Mouse (Mus musculus) liver, adult 2 months (tissue): Measurements from ENCODE around the gene Dync1i2. TPM values are rescaled to one million over a fixed set of nuclear protein-coding genes. Genes with fewer than 3 reads are reported as not detected.
A peak's percentile ranks its signal among the peaks of the same experiment; 100 is the strongest.

ENCODE experiments used
- DNase-seq: peaks from one replicate; pipeline ENCODE4 v3.0.0-alpha.2; 2011; ENCODE audit warnings: low read depth, low spot score; ENCODE audit errors: extremely low read depth
- H3K27ac ChIP-seq: fragments of 200-500 bp; replicated peaks from 2 replicates; pipeline ENCODE4 v1.5.1; 2012; ENCODE audit warnings: low read depth, mild to moderate bottlenecking, control low read depth, inconsistent platforms, low read length; ENCODE audit not compliant: insufficient read depth
- H3K27me3 ChIP-seq: fragments of 200-500 bp; 2 replicates; pipeline ENCODE4 v1.6.1; 2012; ENCODE audit warnings: mild to moderate bottlenecking, moderate library complexity, low read length, inconsistent platforms; ENCODE audit not compliant: control insufficient read depth, insufficient read depth
- H3K36me3 ChIP-seq: fragments of 200-500 bp; 2 replicates; pipeline ENCODE4 v1.6.1; 2012; ENCODE audit warnings: low read length, inconsistent platforms; ENCODE audit not compliant: control insufficient read depth, insufficient read depth
- H3K4me1 ChIP-seq: fragments of 200-500 bp; 2 replicates; pipeline ENCODE4 v1.6.1; 2011; ENCODE audit warnings: low read length; ENCODE audit not compliant: control insufficient read depth, insufficient read depth
- H3K4me3 ChIP-seq: fragments of 200-500 bp; 2 replicates; pipeline ENCODE4 v1.5.1; 2011; ENCODE audit warnings: low read depth, mild to moderate bottlenecking, control low read depth, low read length, moderate library complexity; ENCODE audit not compliant: insufficient read depth
- H3K79me2 ChIP-seq: fragments of 200-500 bp; 2 replicates; pipeline ENCODE4 v1.6.1; 2012; ENCODE audit warnings: inconsistent platforms, mild to moderate bottlenecking, low read length, moderate library complexity; ENCODE audit not compliant: control insufficient read depth, insufficient read depth
- H3K9ac ChIP-seq: fragments of 200-500 bp; 2 replicates; pipeline ENCODE4 v1.6.1; 2012; ENCODE audit warnings: low read depth, mild to moderate bottlenecking, control low read depth, inconsistent platforms, low read length
- CTCF ChIP-seq: fragments of 200-500 bp; IDR thresholded peaks from 2 replicates; pipeline ENCODE4 v1.5.1; 2011; ENCODE audit warnings: low read depth, low read length, control low read depth
- POLR2A ChIP-seq: fragments of 200-500 bp; IDR thresholded peaks from 2 replicates; pipeline ENCODE4 v1.6.1; 2011; ENCODE audit warnings: low read length, control low read depth; ENCODE audit not compliant: insufficient read depth; ENCODE audit errors: extremely low read depth
- WGBS: fragments of 180-500 bp; shearing (Covaris S2); methylation state at CpG from one replicate; pipeline ENCODE4 v1.1.7; 2018; 5-methylcytosine and 5-hydroxymethylcytosine counted together
- polyA plus RNA-seq: library from polyadenylated mRNA; depleted of rRNA; stranded (reverse); fragments of >200 nt; gene quantifications from 2 replicates; pipeline ENCODE4 v1.2.3, GENCODE M21; 2012; rRNA removed
- total RNA-seq: library from RNA; depleted of rRNA; stranded (reverse); fragments of >200 nt; gene quantifications from 2 replicates; pipeline ENCODE4 v1.2.3, GENCODE M21; 2014; rRNA removed

Gene Dync1i2
- total RNA-seq, result 23.0 TPM in 2 replicates
- 9.1 and 10.5 TPM in 2 replicates for polyA plus RNA-seq

DNA sequence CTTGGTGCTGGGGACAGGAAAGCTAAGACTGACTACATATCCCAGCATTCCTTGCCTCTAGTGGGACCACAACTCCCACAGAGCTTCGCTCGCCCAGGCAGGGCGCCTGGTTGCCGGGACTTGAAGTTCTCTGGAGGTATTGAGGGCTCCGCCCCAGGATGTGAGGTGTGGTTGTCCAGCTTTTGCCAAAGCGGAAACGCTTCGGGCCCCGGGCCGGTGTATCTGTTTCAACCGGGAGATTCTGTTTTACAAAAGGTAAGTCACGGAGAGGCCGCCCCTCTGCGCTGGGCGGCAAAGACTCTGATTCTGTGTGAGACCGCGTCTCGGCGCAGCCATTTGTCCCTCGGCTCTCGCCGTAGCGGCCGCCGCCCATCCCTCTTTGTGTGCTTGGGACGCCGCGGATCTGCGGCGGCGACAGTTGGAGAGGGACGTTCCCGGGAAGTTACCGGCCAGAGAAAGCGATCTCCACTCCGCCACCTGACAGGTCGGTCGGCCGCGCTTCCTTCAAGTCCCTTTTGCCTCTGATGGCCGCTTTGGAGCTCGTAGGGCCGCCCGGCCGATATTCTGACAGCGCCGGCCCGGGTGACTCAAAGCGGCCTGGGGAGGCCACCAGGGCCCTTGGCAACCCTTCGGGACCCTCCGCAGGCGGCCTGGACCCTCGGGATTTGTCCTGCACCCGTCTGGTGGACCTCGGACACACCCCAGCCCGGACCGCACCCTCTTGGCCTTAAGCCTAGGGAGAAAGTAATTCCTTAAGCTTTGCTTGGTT lies at the start of gene Dync1i2:
Gene Dync1i2 (plus strand): TSS at position 116 of the 769 bp plus-strand sequence.
- Histone ChIP-seq H3K27ac (peak within 1 kb of the TSS; percentile 86), H3K4me3 (peak within 1 kb of the TSS; percentile 91), H3K79me2 (peaks cover 5% of the 10 kb centered on the region; the same call in 1 of the 2 replicates), H3K9ac (peak within 1 kb of the TSS; percentile 93), H3K27me3 (no peaks in the 10 kb centered on the region), H3K4me1 (peaks cover 2% of the 10 kb centered on the region; the same call in 1 of the 2 replicates), H3K36me3 (peaks cover 4% of the 10 kb centered on the region)
- TF ChIP-seq CTCF, result no peak
- TF ChIP-seq POLR2A, result peak; percentile 51; the same call in 1 of the 2 replicates
- DNase-seq, result peak; percentile 96
- WGBS, result under 1% methylated on average over 57 of the region's 57 CpGs

GRCm38 (mm10) chr2:71162831-71163621 lies 48.5 kb upstream of the Dync1i2 start:
- 84% methylated on average over 25 of the region's 25 CpGs for WGBS
- Histone ChIP-seq H3K9ac (no peak overlapping the region), H3K4me3 (no peak overlapping the region), H3K36me3 (no peaks in the 10 kb centered on the region), H3K27me3 (no peaks in the 10 kb centered on the region), H3K79me2 (no peaks in the 10 kb centered on the region), H3K4me1 (no peaks in the 10 kb centered on the region), H3K27ac (no peak overlapping the region)
- no peak for DNase-seq
- TF ChIP-seq CTCF (no peak), POLR2A (no peak)

GRCm38 (mm10) chr2:71167211-71167610 lies 44.3 kb upstream of the Dync1i2 start:
- 76% methylated on average over 4 of the region's 4 CpGs for WGBS
- H3K36me3 ChIP-seq, result no peaks in the 10 kb centered on the region
- H3K79me2 ChIP-seq, result no peaks in the 10 kb centered on the region
- no peaks in the 10 kb centered on the region for H3K27me3 ChIP-seq
- no peaks in the 10 kb centered on the region for H3K4me1 ChIP-seq
- H3K27ac ChIP-seq, result no peak overlapping the region
- no peak overlapping the region for H3K9ac ChIP-seq
- H3K4me3 ChIP-seq, result no peak overlapping the region
- no peak for DNase-seq
- TF ChIP-seq CTCF (no peak), POLR2A (no peak)

GRCm38 (mm10) chr2:71168461-71169021 lies 43.0 kb upstream of the Dync1i2 start:
- Histone ChIP-seq H3K4me3 (no peak overlapping the region), H3K79me2 (no peaks in the 10 kb centered on the region), H3K36me3 (no peaks in the 10 kb centered on the region), H3K27me3 (no peaks in the 10 kb centered on the region), H3K9ac (no peak overlapping the region), H3K4me1 (no peaks in the 10 kb centered on the region), H3K27ac (no peak overlapping the region)
- TF ChIP-seq CTCF (no peak), POLR2A (no peak)
- no peak for DNase-seq
- 80% methylated on average over 10 of the region's 10 CpGs for WGBS

DNA sequence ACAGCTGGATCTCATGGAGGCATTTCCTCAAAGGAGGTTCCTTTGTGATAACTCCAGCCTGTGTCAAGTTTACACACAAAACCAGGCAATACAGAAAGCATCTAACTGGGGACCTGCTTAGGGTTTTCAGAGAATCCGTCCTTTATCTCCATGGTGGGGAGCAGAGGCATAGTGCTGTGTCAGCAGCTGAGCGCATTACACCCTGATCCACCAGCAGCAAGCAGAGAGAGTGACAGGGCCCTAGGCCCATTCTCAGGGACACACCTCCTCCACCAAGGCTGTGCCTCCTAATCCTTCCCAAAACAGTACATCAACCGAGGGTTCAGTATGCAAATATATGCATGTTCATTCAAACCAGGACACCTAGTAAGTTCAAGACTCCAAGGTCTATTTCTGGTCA lies 38.5 kb upstream of the Dync1i2 start:
- Histone ChIP-seq H3K79me2 (no peaks in the 10 kb centered on the region), H3K27me3 (no peaks in the 10 kb centered on the region), H3K27ac (no peak overlapping the region), H3K4me1 (no peaks in the 10 kb centered on the region), H3K4me3 (no peak overlapping the region), H3K9ac (no peak overlapping the region), H3K36me3 (no peaks in the 10 kb centered on the region)
- 68% methylated on average over 3 of the region's 3 CpGs for WGBS
- no peak for DNase-seq
- no peak for TF ChIP-seq CTCF
- TF ChIP-seq POLR2A, result no peak
